Mouse (Mus musculus): ENCODE measurements around the gene Mum1l1. TPM values are rescaled to one million over a fixed set of nuclear protein-coding genes. Genes with fewer than 3 reads are reported as not detected.
A peak's percentile ranks its signal among the peaks of the same experiment; 100 is the strongest.
"Not testable (repeated sequence)": the region's sequence is repeated elsewhere in the genome, so short reads cannot be mapped to it uniquely, and the experiment has no call there.

Gene Mum1l1
- 36.0 and 37.6 TPM in 2 replicates for polyA plus RNA-seq (2015; fragmentation: Nextera tagmentation; extraction: Ambion mirVana)

DNA sequence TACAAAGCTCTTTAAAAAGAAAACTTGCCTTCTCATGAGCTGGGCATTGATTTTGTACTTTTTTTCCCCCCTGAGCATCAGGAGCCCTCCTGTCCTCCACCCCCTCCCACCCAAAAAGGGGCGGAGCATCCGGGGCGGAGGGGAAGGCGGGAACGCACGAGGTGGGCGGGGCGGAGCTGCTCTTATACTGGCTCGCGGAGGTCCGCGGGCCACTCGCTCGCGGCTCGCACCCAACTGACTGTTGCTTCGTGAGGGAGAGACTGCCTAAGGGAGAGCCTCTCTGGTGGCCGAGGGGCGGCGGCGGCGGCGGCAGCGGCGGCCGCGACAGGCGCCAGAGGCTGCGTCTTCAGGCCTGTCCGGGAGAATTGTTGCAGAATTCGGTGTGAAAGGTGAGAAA, at the start of gene Mum1l1:
Gene Mum1l1, plus strand, starts transcription at position 214 of the 397 bp plus-strand sequence.
- Histone ChIP-seq H3K9me3 (no peaks in the 10 kb centered on the region), H3K27ac (replicated peaks) (0 out of 2 replicates have a peak within 1 kb of the TSS, but pooled peaks have one; percentile 40), H3K36me3 (no peaks in the 10 kb centered on the region), H3K4me1 (peaks cover 9% of the 10 kb centered on the region), H3K9ac (peak within 1 kb of the TSS; percentile 80), H3K4me2 (peak within 1 kb of the TSS; percentile 67), H3K4me3 (peak within 1 kb of the TSS; percentile 57), H3K27me3 (replicated peaks) (no peaks in the 10 kb centered on the region)
- WGBS, result 16% methylated on average over 31 of the region's 31 CpGs
- peak; percentile 70 for ATAC-seq (ENCODE audit: extremely low read depth, insufficient number of reproducible peaks, low FRiP score, low TSS enrichment)

DNA sequence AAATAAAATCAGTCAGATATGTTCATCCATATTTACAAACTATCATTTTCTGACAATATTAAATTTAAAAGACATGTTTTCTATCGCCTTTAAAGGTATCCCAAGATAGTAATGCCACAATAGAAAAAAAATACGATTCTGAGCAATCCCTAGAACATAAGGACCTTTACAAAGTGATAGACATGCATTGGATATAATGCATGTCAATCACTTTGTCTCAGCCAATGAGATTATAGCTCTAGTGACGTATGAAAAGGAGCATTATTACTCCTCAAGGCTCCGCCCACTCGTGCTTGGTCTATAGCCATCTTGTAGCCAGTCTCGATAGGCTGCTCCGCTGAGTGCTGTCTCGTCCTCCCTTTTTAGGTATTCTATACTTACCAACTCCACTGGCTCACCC, 30.9 kb upstream of the Mum1l1 start, which contains the start of gene 4933428M09Rik:
Gene 4933428M09Rik, plus strand, starts transcription at position 301 of the 400 bp plus-strand sequence.
- H3K4me3 ChIP-seq, result no peak within 1 kb of the TSS
- no peak for ATAC-seq (ENCODE audit: extremely low read depth, insufficient number of reproducible peaks, low FRiP score, low TSS enrichment)
- H3K27ac ChIP-seq (replicated peaks), result no peak within 1 kb of the TSS
- H3K4me1 ChIP-seq, result no peaks in the 10 kb centered on the region
- H3K27me3 ChIP-seq (replicated peaks), result no peaks in the 10 kb centered on the region
- no peak within 1 kb of the TSS for H3K9ac ChIP-seq
- no peak within 1 kb of the TSS for H3K4me2 ChIP-seq
- H3K36me3 ChIP-seq, result no peaks in the 10 kb centered on the region
- WGBS, result 78% methylated on average over 8 of the region's 8 CpGs
- H3K9me3 ChIP-seq, result no peaks in the 10 kb centered on the region

DNA sequence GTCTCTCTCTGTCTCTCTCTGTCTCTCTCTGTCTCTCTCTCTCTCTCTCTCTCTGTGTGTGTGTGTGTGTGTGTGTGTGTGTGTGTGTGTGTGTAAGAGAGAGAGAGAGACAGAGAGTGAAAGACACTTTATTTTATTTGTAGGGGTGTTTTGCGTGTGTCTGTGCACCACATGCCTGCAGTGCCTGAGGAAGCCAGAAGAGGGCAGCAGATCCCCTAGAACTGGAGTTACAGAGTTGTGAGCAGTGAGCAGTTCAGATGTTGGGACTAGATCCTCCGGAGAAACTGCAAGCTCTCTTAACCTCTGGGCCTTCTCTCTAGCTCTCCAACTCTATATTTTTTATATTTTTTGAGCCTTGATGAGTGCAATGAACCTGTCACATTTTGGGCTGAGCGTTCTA, 18.3 kb upstream of the Mum1l1 start:
- not testable (repeated sequence) for H3K36me3 ChIP-seq; H3K4me3 ChIP-seq; H3K27ac ChIP-seq (replicated peaks); ATAC-seq (ENCODE audit: extremely low read depth, insufficient number of reproducible peaks, low FRiP score, low TSS enrichment); H3K27me3 ChIP-seq (replicated peaks); H3K4me1 ChIP-seq; H3K9me3 ChIP-seq; H3K4me2 ChIP-seq; H3K9ac ChIP-seq
- 85% methylated on average over 3 of the region's 3 CpGs for WGBS

DNA sequence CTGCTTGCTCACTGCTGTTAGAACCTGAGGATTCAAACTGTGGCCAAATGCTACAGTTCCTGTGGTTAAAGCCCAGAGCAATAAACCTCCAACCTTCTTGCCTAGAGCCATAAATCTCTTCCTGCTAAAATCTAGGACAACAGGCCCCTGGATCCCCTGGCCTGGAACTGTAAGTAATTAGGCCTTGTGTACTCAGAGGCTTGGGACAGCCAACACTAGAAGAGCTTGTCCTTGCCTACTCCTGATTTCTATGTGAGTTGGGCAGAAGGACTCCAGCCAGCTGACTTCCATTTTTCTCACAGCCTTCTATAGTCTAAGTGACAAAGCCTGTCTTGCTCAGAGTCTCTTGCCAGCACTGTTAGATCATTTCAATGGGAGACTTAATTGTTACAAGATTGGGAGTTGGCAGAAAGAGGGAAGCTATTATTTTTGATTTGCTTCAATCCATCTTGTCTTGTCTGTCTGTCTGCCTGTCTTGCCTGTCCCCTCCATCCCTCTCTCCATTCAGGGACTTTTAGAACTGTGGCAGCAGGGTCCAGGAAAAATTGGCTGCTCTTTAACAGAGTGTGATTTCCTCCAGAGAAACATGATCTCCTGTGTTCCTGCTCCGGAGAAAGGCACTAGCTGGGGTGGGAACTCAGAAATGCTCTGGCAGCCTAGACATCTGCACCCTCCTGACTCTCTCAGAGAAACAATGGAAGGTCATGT, 15.1 kb upstream of the Mum1l1 start:
- no peak for ATAC-seq (ENCODE audit: extremely low read depth, insufficient number of reproducible peaks, low FRiP score, low TSS enrichment)
- no peak overlapping the region for H3K4me2 ChIP-seq
- H3K4me1 ChIP-seq, result no peaks in the 10 kb centered on the region
- H3K27ac ChIP-seq (replicated peaks), result no peak overlapping the region
- H3K9ac ChIP-seq, result no peak overlapping the region
- H3K27me3 ChIP-seq (replicated peaks), result no peaks in the 10 kb centered on the region
- 35% methylated on average over 1 of the region's 1 CpGs for WGBS
- H3K4me3 ChIP-seq, result no peak overlapping the region
- no peaks in the 10 kb centered on the region for H3K9me3 ChIP-seq
- no peaks in the 10 kb centered on the region for H3K36me3 ChIP-seq

DNA sequence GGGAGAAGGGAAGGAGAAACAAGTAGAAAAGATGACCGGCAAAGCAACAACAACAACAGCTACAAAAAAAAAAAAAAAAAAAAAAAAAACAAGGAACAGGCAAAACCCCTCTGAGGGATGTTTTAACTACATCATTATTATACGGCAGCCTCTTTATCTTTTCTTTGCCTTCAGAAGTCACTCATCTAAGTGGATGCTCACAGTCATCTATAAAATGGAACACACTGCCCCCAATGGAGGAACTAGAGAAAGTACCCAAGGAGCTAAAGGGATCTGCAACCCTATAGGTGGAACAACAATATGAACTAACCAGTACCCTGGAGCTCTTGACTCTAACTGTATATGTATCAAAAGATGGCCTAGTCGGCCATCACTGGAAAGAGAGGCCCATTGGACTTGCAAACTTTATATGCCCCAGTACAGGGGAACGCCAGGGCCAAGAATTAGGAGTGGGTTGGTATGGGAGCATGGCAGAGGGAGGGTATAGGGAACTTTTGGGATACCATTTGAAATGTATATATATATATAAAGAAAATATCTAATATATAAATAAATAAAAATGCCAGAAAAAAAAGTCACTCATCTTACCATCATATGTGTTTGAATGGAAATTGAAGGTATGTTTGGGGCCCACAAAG, 532 bp upstream of the Mum1l1 start:
- H3K36me3 ChIP-seq; ATAC-seq (ENCODE audit: extremely low read depth, insufficient number of reproducible peaks, low FRiP score, low TSS enrichment); H3K27ac ChIP-seq (replicated peaks); H3K27me3 ChIP-seq (replicated peaks); H3K9me3 ChIP-seq; H3K4me1 ChIP-seq; H3K9ac ChIP-seq: not testable (repeated sequence)
- Histone ChIP-seq H3K4me2 (peak overlapping the region; percentile 67; the same call in 1 of the 2 replicates), H3K4me3 (peak overlapping the region; percentile 57; the same call in 1 of the 2 replicates)
- WGBS, result 65% methylated on average over 4 of the region's 4 CpGs

DNA sequence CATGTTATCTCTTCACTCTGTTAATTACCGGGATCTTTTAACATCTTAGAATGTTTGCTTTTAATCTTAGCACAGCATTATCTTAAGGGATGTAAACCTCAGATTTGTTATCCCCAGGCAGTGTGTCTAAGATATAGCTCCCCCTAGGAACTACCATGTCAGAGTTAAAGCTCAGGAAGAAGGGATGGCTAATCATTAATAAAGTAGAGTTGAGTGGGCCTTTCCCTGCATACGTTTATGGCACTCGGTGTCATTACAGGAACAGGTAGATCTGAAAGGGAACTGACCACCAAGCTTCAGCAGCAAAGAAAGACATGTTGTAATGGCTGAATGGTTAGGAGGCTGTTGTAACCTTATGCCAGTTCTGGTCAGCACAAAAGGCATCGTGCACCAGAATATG, 4.9 kb downstream of the Mum1l1 start:
- Histone ChIP-seq H3K9ac (no peak overlapping the region), H3K9me3 (no peaks in the 10 kb centered on the region), H3K36me3 (no peaks in the 10 kb centered on the region), H3K27ac (replicated peaks) (no peak overlapping the region), H3K27me3 (replicated peaks) (no peaks in the 10 kb centered on the region), H3K4me2 (no peak overlapping the region), H3K4me1 (peaks cover 19% of the 10 kb centered on the region), H3K4me3 (no peak overlapping the region)
- ATAC-seq (ENCODE audit: extremely low read depth, insufficient number of reproducible peaks, low FRiP score, low TSS enrichment), result no peak
- 44% methylated on average over 4 of the region's 4 CpGs for WGBS

DNA sequence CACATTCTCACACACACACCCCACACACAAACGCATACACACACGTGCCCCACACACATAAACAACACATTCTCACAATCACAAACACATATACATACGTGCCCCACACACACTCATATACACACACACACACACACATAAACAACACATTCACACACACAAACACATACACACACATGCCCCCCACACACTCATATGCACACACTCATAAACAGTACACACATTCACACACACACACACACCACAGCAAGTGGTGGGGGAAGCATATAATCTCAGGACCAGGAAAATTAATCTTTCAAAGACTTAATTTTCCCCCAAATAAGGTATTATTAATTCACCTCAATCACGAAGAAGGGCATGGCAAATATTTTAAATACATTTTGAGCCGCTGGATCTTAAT, 6.6 kb downstream of the Mum1l1 start:
- H3K9ac ChIP-seq, result no peak overlapping the region
- H3K9me3 ChIP-seq, result no peaks in the 10 kb centered on the region
- H3K4me3 ChIP-seq, result peak overlapping the region; percentile 56
- H3K4me2 ChIP-seq, result peak overlapping the region; percentile 64
- 64% methylated on average over 5 of the region's 5 CpGs for WGBS
- no peak overlapping the region for H3K27ac ChIP-seq (replicated peaks)
- peaks cover 28% of the 10 kb centered on the region for H3K4me1 ChIP-seq
- H3K36me3 ChIP-seq, result no peaks in the 10 kb centered on the region
- H3K27me3 ChIP-seq (replicated peaks), result no peaks in the 10 kb centered on the region
- no peak for ATAC-seq (ENCODE audit: extremely low read depth, insufficient number of reproducible peaks, low FRiP score, low TSS enrichment)

DNA sequence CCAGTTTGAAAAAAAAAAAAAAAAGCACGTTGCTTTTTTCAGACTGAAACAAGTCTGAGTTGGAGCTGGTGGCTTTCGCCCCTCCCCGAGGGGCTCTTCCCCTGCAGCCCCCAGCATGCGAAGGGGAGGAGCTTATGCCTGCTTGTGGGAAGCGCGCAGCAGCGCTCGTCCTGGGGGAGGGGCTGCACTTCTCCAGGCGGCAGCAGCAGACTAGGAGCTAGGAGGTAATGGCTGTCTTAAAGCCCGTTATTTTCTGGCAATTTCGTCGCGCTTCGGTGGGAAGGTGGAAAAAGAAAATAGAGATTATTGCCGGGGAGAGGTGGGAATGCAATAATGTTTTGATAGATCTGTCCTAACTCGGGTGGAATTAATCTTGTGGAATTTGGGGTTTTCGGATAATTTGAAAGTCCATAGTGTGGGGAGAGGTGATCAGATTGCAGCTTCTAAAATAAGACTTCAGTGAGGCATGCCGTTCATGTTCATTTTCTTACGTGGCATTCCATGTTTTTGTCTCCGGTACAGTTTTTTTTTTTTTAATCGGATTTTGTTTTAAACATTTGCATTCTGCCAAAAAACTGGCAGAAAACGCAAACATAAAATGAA, 7.2 kb downstream of the Mum1l1 start:
- H3K27ac ChIP-seq (replicated peaks), result peak overlapping the region; percentile 68
- 11% methylated on average over 22 of the region's 22 CpGs for WGBS
- H3K9ac ChIP-seq, result peak overlapping the region; percentile 77
- no peaks in the 10 kb centered on the region for H3K27me3 ChIP-seq (replicated peaks)
- H3K4me1 ChIP-seq, result peaks cover 35% of the 10 kb centered on the region
- no peaks in the 10 kb centered on the region for H3K9me3 ChIP-seq
- ATAC-seq (ENCODE audit: extremely low read depth, insufficient number of reproducible peaks, low FRiP score, low TSS enrichment), result no peak; the same call in 1 of the 2 replicates
- peak overlapping the region; percentile 56 for H3K4me3 ChIP-seq
- H3K36me3 ChIP-seq, result no peaks in the 10 kb centered on the region
- peak overlapping the region; percentile 64 for H3K4me2 ChIP-seq

DNA sequence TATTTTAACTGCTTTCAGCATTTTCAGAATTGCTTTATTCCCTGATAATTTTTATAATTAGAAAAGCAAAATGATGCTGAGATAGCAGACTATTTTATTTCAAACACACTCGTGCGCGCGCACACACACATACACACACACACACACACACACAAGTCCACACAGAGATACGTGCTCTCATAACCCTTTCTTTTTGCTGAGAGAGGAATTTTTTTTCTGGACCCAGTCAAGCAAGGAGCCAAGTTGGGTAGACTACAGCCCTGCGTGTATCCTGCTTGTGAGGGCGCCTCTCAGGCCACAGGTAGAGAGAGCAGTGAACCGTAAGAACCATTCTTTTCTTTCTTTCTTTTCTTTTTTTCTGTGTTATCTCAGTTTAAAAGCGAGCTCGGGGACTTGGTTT, 7.9 kb downstream of the Mum1l1 start:
- Histone ChIP-seq H3K9ac (peak overlapping the region; percentile 77), H3K4me3 (peak overlapping the region; percentile 56), H3K4me2 (peak overlapping the region; percentile 64), H3K27ac (replicated peaks) (peak overlapping the region; percentile 68), H3K27me3 (replicated peaks) (no peaks in the 10 kb centered on the region), H3K9me3 (no peaks in the 10 kb centered on the region), H3K36me3 (no peaks in the 10 kb centered on the region), H3K4me1 (peaks cover 35% of the 10 kb centered on the region)
- ATAC-seq (ENCODE audit: extremely low read depth, insufficient number of reproducible peaks, low FRiP score, low TSS enrichment), result no peak
- WGBS, result 40% methylated on average over 10 of the region's 10 CpGs

DNA sequence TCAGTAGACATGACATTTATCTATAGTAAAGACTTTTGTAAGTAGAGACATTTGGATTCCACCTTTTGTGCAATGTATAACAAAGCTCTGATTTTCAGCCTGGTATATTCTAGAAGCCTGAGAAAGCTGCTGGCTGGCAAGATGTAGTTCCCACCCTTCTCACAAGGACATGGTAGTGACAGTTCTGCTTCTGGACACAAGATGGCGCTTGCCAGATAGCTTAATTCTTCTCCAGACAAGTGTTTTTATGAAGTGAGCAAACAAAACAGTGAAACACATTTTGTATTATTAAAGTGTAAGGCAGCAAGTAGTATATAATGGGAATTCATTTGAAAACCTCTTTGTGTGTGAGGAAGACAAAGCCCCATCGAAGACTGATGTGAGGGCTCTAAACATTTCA, 9.2 kb downstream of the Mum1l1 start:
- 25% methylated on average over 2 of the region's 2 CpGs for WGBS
- H3K4me1 ChIP-seq, result peaks cover 30% of the 10 kb centered on the region
- H3K9ac ChIP-seq, result no peak overlapping the region
- H3K4me3 ChIP-seq, result no peak overlapping the region
- no peaks in the 10 kb centered on the region for H3K27me3 ChIP-seq (replicated peaks)
- peak overlapping the region; percentile 64; the same call in 1 of the 2 replicates for H3K4me2 ChIP-seq
- no peaks in the 10 kb centered on the region for H3K9me3 ChIP-seq
- no peak for ATAC-seq (ENCODE audit: extremely low read depth, insufficient number of reproducible peaks, low FRiP score, low TSS enrichment)
- H3K36me3 ChIP-seq, result no peaks in the 10 kb centered on the region
- no peak overlapping the region for H3K27ac ChIP-seq (replicated peaks)

DNA sequence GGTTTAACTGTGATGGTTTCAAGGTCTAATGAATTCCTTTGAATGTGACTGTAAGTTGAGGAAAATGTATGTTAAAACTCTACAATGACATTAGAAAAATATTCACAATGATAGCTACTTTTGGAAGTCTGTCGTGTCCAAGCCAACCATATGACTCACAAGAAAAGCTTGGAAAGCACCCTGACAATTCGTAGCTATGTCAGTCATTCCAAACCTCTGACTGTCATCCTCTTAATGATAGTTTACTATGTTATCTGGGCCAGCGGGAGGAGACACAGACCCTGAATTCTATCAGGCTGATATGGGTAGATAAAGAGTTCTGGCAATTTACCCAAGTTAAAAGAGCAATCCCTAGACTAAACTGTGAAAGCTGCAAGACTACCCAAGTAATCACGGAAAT, 11.0 kb downstream of the Mum1l1 start:
- Histone ChIP-seq H3K27me3 (replicated peaks) (no peaks in the 10 kb centered on the region), H3K4me3 (no peak overlapping the region), H3K9me3 (no peaks in the 10 kb centered on the region), H3K9ac (no peak overlapping the region), H3K4me2 (peak overlapping the region; percentile 16; the same call in 1 of the 2 replicates), H3K36me3 (no peaks in the 10 kb centered on the region), H3K27ac (replicated peaks) (peak overlapping the region; percentile 57; the same call in 1 of the 2 replicates), H3K4me1 (peaks cover 30% of the 10 kb centered on the region)
- no peak for ATAC-seq (ENCODE audit: extremely low read depth, insufficient number of reproducible peaks, low FRiP score, low TSS enrichment)
- WGBS, result 26% methylated on average over 4 of the region's 4 CpGs

All from heart, embryonic 13.5 days (tissue).